Mouse (Mus musculus): Measurements from ENCODE around the gene Tmem143. TPM values are rescaled to one million over a fixed set of nuclear protein-coding genes. Genes with fewer than 3 reads are reported as not detected.
"Not testable (repeated sequence)": the region's sequence is repeated elsewhere in the genome, so short reads cannot be mapped to it uniquely, and the experiment has no call there.

Tmem143 gene
- polyA plus RNA-seq, 1 experiment from 2014 or later, result 5.8 TPM

GRCm38 (mm10) chr7:45941986-45942385 lies 45.2 kb downstream of the Tmem143 start:
- no peak overlapping the region for H3K4me3 ChIP-seq (ENCODE audit: low read depth, low read length)
- no peaks in the 10 kb centered on the region for H3K4me1 ChIP-seq (ENCODE audit: control insufficient read depth, insufficient read depth, low read length)
- 70% methylated on average over 9 of the region's 9 CpGs for WGBS (ENCODE audit: insufficient replicate concordance)
- no peaks in the 10 kb centered on the region for H3K9me3 ChIP-seq (replicated peaks; ENCODE audit: control insufficient read depth, low read length)
- ATAC-seq (replicated peaks; ENCODE audit: insufficient number of reproducible peaks, low FRiP score, low TSS enrichment), result no peak
- no peak overlapping the region for H3K4me2 ChIP-seq
- H3K27me3 ChIP-seq (ENCODE audit: control insufficient read depth, insufficient read depth, low read length), result no peaks in the 10 kb centered on the region
- no peaks in the 10 kb centered on the region for H3K36me3 ChIP-seq (ENCODE audit: control insufficient read depth, insufficient read depth, low read length)
- H3K27ac ChIP-seq (ENCODE audit: low read depth, low read length), result no peak overlapping the region
- H3K9ac ChIP-seq (ENCODE audit: low read depth, low read length), result no peak overlapping the region

GRCm38 (mm10) chr7:45943280-45943679 lies 46.5 kb downstream of the Tmem143 start:
- not testable (repeated sequence) for H3K4me3 ChIP-seq (ENCODE audit: low read depth, low read length); H3K27ac ChIP-seq (ENCODE audit: low read depth, low read length); H3K36me3 ChIP-seq (ENCODE audit: control insufficient read depth, insufficient read depth, low read length); ATAC-seq (replicated peaks; ENCODE audit: insufficient number of reproducible peaks, low FRiP score, low TSS enrichment); H3K9ac ChIP-seq (ENCODE audit: low read depth, low read length); H3K27me3 ChIP-seq (ENCODE audit: control insufficient read depth, insufficient read depth, low read length); H3K4me2 ChIP-seq; H3K4me1 ChIP-seq (ENCODE audit: control insufficient read depth, insufficient read depth, low read length); H3K9me3 ChIP-seq (replicated peaks; ENCODE audit: control insufficient read depth, low read length)
- WGBS (ENCODE audit: insufficient replicate concordance), result 70% methylated on average over 1 of the region's 1 CpGs

GRCm38 (mm10) chr7:45949061-45949460 lies 52.3 kb downstream of the Tmem143 start:
- WGBS (ENCODE audit: insufficient replicate concordance), result 71% methylated on average over 4 of the region's 4 CpGs
- no peak for ATAC-seq (replicated peaks; ENCODE audit: insufficient number of reproducible peaks, low FRiP score, low TSS enrichment)
- no peaks in the 10 kb centered on the region for H3K4me1 ChIP-seq (ENCODE audit: control insufficient read depth, insufficient read depth, low read length)

GRCm38 (mm10) chr7:45956611-45957010 lies 59.9 kb downstream of the Tmem143 start:
- 63% methylated on average over 4 of the region's 4 CpGs for WGBS (ENCODE audit: insufficient replicate concordance)
- ATAC-seq (replicated peaks; ENCODE audit: insufficient number of reproducible peaks, low FRiP score, low TSS enrichment), result no peak
- Histone ChIP-seq H3K27ac (ENCODE audit: low read depth, low read length) (no peak overlapping the region), H3K36me3 (ENCODE audit: control insufficient read depth, insufficient read depth, low read length) (no peaks in the 10 kb centered on the region), H3K4me2 (no peak overlapping the region), H3K27me3 (ENCODE audit: control insufficient read depth, insufficient read depth, low read length) (no peaks in the 10 kb centered on the region), H3K4me1 (ENCODE audit: control insufficient read depth, insufficient read depth, low read length) (no peaks in the 10 kb centered on the region), H3K4me3 (ENCODE audit: low read depth, low read length) (no peak overlapping the region), H3K9me3 (replicated peaks; ENCODE audit: control insufficient read depth, low read length) (no peaks in the 10 kb centered on the region), H3K9ac (ENCODE audit: low read depth, low read length) (no peak overlapping the region)

More at GRCm38 (mm10) chr7:45949061-45949460, 52.3 kb downstream of the Tmem143 start:
- H3K4me2 ChIP-seq, result no peak overlapping the region
- no peaks in the 10 kb centered on the region for H3K36me3 ChIP-seq (ENCODE audit: control insufficient read depth, insufficient read depth, low read length)
- no peaks in the 10 kb centered on the region for H3K9me3 ChIP-seq (replicated peaks; ENCODE audit: control insufficient read depth, low read length)
- no peak overlapping the region for H3K4me3 ChIP-seq (ENCODE audit: low read depth, low read length)
- H3K27ac ChIP-seq (ENCODE audit: low read depth, low read length), result no peak overlapping the region
- no peak overlapping the region for H3K9ac ChIP-seq (ENCODE audit: low read depth, low read length)
- H3K27me3 ChIP-seq (ENCODE audit: control insufficient read depth, insufficient read depth, low read length), result no peaks in the 10 kb centered on the region

Other genes starting within 250 kb of the Tmem143 start
- 0.56 and 1.0 TPM in 2 replicates for gene Fut2, start 230.5 kb upstream of the Tmem143 start, polyA plus RNA-seq (2014; fragmentation: Nextera tagmentation; extraction: Ambion mirVana)
- gene Ntn5, start 212.9 kb upstream of the Tmem143 start, polyA plus RNA-seq (2014; fragmentation: Nextera tagmentation; extraction: Ambion mirVana), result not detected in 2 replicates
- 0.24 and 0.99 TPM in 2 replicates for gene Sec1, start 202.5 kb upstream of the Tmem143 start, polyA plus RNA-seq (2014; fragmentation: Nextera tagmentation; extraction: Ambion mirVana)
- gene Car11, start 197.1 kb upstream of the Tmem143 start, polyA plus RNA-seq (2014; fragmentation: Nextera tagmentation; extraction: Ambion mirVana), result 3.3 and 5.5 TPM in 2 replicates
- gene Dbp, start 191.9 kb upstream of the Tmem143 start, polyA plus RNA-seq (2014; fragmentation: Nextera tagmentation; extraction: Ambion mirVana), result 3.3 and 3.5 TPM in 2 replicates
- gene Rpl18, start 181.5 kb upstream of the Tmem143 start, polyA plus RNA-seq (2014; fragmentation: Nextera tagmentation; extraction: Ambion mirVana), result 764 and 836 TPM in 2 replicates
- 13.2 and 17.3 TPM in 2 replicates for gene Sphk2, start 178.9 kb upstream of the Tmem143 start, polyA plus RNA-seq (2014; fragmentation: Nextera tagmentation; extraction: Ambion mirVana)
- 0.58 and 0.67 TPM in 2 replicates for gene Fam83e, start 175.7 kb upstream of the Tmem143 start, polyA plus RNA-seq (2014; fragmentation: Nextera tagmentation; extraction: Ambion mirVana)
- gene Spaca4, start 171.1 kb upstream of the Tmem143 start, polyA plus RNA-seq (2014; fragmentation: Nextera tagmentation; extraction: Ambion mirVana), result not detected in 2 replicates
- 0.41 and 1.1 TPM in 2 replicates for gene Lmtk3, start 113.2 kb upstream of the Tmem143 start, polyA plus RNA-seq (2014; fragmentation: Nextera tagmentation; extraction: Ambion mirVana)
- 0.27 and 0.33 TPM in 2 replicates for gene Sult2b1, start 112.3 kb upstream of the Tmem143 start, polyA plus RNA-seq (2014; fragmentation: Nextera tagmentation; extraction: Ambion mirVana)
- 89.7 and 104 TPM in 2 replicates for gene Cyth2, start 82.4 kb upstream of the Tmem143 start, polyA plus RNA-seq (2014; fragmentation: Nextera tagmentation; extraction: Ambion mirVana)
- 0.39 and 1.0 TPM in 2 replicates for gene Kcnj14, start 72.2 kb upstream of the Tmem143 start, polyA plus RNA-seq (2014; fragmentation: Nextera tagmentation; extraction: Ambion mirVana)
- gene Grwd1, start 66.0 kb upstream of the Tmem143 start, polyA plus RNA-seq (2014; fragmentation: Nextera tagmentation; extraction: Ambion mirVana), result 48.7 and 49.8 TPM in 2 replicates
- gene Kdelr1, start 24.2 kb upstream of the Tmem143 start, polyA plus RNA-seq (2014; fragmentation: Nextera tagmentation; extraction: Ambion mirVana), result 76.0 and 115 TPM in 2 replicates
- gene Grin2d, start 18.6 kb upstream of the Tmem143 start, polyA plus RNA-seq (2014; fragmentation: Nextera tagmentation; extraction: Ambion mirVana), result 0.11 TPM in 2 replicates
- gene Syngr4, start 227 bp upstream of the Tmem143 start, polyA plus RNA-seq (2014; fragmentation: Nextera tagmentation; extraction: Ambion mirVana), result 0.54 and 1.3 TPM in 2 replicates
- 62.4 and 65.3 TPM in 2 replicates for gene Emp3, start 24.5 kb downstream of the Tmem143 start, polyA plus RNA-seq (2014; fragmentation: Nextera tagmentation; extraction: Ambion mirVana)
- gene Ccdc114, start 27.1 kb downstream of the Tmem143 start, polyA plus RNA-seq (2014; fragmentation: Nextera tagmentation; extraction: Ambion mirVana), result 2.0 and 3.4 TPM in 2 replicates
- gene Abcc6, start 133.4 kb downstream of the Tmem143 start, polyA plus RNA-seq (2014; fragmentation: Nextera tagmentation; extraction: Ambion mirVana), result 0.04 TPM in 2 replicates
- 19.2 and 20.8 TPM in 2 replicates for gene Nomo1, start 136.8 kb downstream of the Tmem143 start, polyA plus RNA-seq (2014; fragmentation: Nextera tagmentation; extraction: Ambion mirVana)
- 5.3 and 5.9 TPM in 2 replicates for gene Kcnj11, start 203.8 kb downstream of the Tmem143 start, polyA plus RNA-seq (2014; fragmentation: Nextera tagmentation; extraction: Ambion mirVana)